Mouse (Mus musculus): ENCODE measurements around the gene Tex264. TPM values are rescaled to one million over a fixed set of nuclear protein-coding genes. Genes with fewer than 3 reads are reported as not detected.

Tex264 gene
- polyA plus RNA-seq, 1 experiment from 2014 or later, result 26.4 TPM

GRCm38 (mm10) chr9:106617496-106617895 lies 68.2 kb downstream of the Tex264 start:
- Histone ChIP-seq H3K36me3 (no peaks in the 10 kb centered on the region), H3K27ac (replicated peaks) (no peak overlapping the region), H3K27me3 (ENCODE audit: low read depth, poor library complexity, severe bottlenecking) (no peaks in the 10 kb centered on the region), H3K9me3 (replicated peaks) (peaks cover 8% of the 10 kb centered on the region; the same call in 1 of the 2 replicates), H3K4me3 (no peak overlapping the region), H3K4me1 (peaks cover 6% of the 10 kb centered on the region; the same call in 1 of the 2 replicates)
- 88% methylated on average over 3 of the region's 3 CpGs for WGBS
- DNase-seq (ENCODE audit: low spot score), result no peak

GRCm38 (mm10) chr9:106616306-106616705 lies 69.4 kb downstream of the Tex264 start:
- Histone ChIP-seq H3K27ac (replicated peaks) (no peak overlapping the region), H3K27me3 (ENCODE audit: low read depth, poor library complexity, severe bottlenecking) (no peaks in the 10 kb centered on the region), H3K36me3 (no peaks in the 10 kb centered on the region), H3K4me3 (no peak overlapping the region), H3K4me1 (peaks cover 6% of the 10 kb centered on the region; the same call in 1 of the 2 replicates), H3K9me3 (replicated peaks) (peaks cover 8% of the 10 kb centered on the region; the same call in 1 of the 2 replicates)
- whole genome bisulfite sequencing, result 89% methylated on average over 9 of the region's 9 CpGs
- DNase-seq (ENCODE audit: low spot score), result no peak

GRCm38 (mm10) chr9:106614616-106615015 lies 71.1 kb downstream of the Tex264 start:
- DNase-seq (ENCODE audit: low spot score), result no peak
- Histone ChIP-seq H3K9me3 (replicated peaks) (peaks cover 6% of the 10 kb centered on the region; the same call in 1 of the 2 replicates), H3K27me3 (ENCODE audit: low read depth, poor library complexity, severe bottlenecking) (no peaks in the 10 kb centered on the region), H3K4me1 (peaks cover 6% of the 10 kb centered on the region; the same call in 1 of the 2 replicates), H3K36me3 (no peaks in the 10 kb centered on the region), H3K27ac (replicated peaks) (no peak overlapping the region), H3K4me3 (no peak overlapping the region)
- WGBS, result 53% methylated on average over 3 of the region's 3 CpGs

GRCm38 (mm10) chr9:106613951-106614350 lies 71.8 kb downstream of the Tex264 start:
- H3K36me3 ChIP-seq, result no peaks in the 10 kb centered on the region
- H3K27ac ChIP-seq (replicated peaks), result no peak overlapping the region
- H3K4me1 ChIP-seq, result peaks cover 6% of the 10 kb centered on the region; the same call in 1 of the 2 replicates
- H3K27me3 ChIP-seq (ENCODE audit: low read depth, poor library complexity, severe bottlenecking), result no peaks in the 10 kb centered on the region
- WGBS, result 68% methylated on average over 2 of the region's 2 CpGs
- no peaks in the 10 kb centered on the region for H3K9me3 ChIP-seq (replicated peaks)
- H3K4me3 ChIP-seq, result no peak overlapping the region
- no peak for DNase-seq (ENCODE audit: low spot score)

- 88% methylated on average over 4 of the region's 4 CpGs for WGBS
These were observed 75.0 kb downstream of the Tex264 start for GRCm38 (mm10) chr9:106610727-106611126.

More at GRCm38 (mm10) chr9:106610727-106611126, 75.0 kb downstream of the Tex264 start:
- no peaks in the 10 kb centered on the region for H3K27me3 ChIP-seq (ENCODE audit: low read depth, poor library complexity, severe bottlenecking)
- no peak overlapping the region for H3K4me3 ChIP-seq
- H3K36me3 ChIP-seq, result no peaks in the 10 kb centered on the region
- DNase-seq (ENCODE audit: low spot score), result no peak
- peaks cover 6% of the 10 kb centered on the region; the same call in 1 of the 2 replicates for H3K4me1 ChIP-seq
- H3K27ac ChIP-seq (replicated peaks), result no peak overlapping the region
- no peaks in the 10 kb centered on the region for H3K9me3 ChIP-seq (replicated peaks)

Other genes with a start within 250 kb of the Tex264 start
- 39.3 and 42.6 TPM in 2 replicates for gene Acy1, start 247.6 kb downstream of the Tex264 start, polyA plus RNA-seq (2016; fragmentation: Nextera tagmentation; extraction: Ambion mirVana)
- 5.2 TPM in 2 replicates for gene Abhd14b, start 238.5 kb downstream of the Tex264 start, polyA plus RNA-seq (2016; fragmentation: Nextera tagmentation; extraction: Ambion mirVana)
- gene Abhd14a, start 238.2 kb downstream of the Tex264 start, polyA plus RNA-seq (2016; fragmentation: Nextera tagmentation; extraction: Ambion mirVana), result 37.7 TPM in 2 replicates
- gene Pcbp4, start 232.6 kb downstream of the Tex264 start, polyA plus RNA-seq (2016; fragmentation: Nextera tagmentation; extraction: Ambion mirVana), result 385 and 386 TPM in 2 replicates
- gene Gpr62, start 220.0 kb downstream of the Tex264 start, polyA plus RNA-seq (2016; fragmentation: Nextera tagmentation; extraction: Ambion mirVana), result 0.11 and 0.15 TPM in 2 replicates
- 69.9 and 74.9 TPM in 2 replicates for gene Rrp9, start 210.0 kb downstream of the Tex264 start, polyA plus RNA-seq (2016; fragmentation: Nextera tagmentation; extraction: Ambion mirVana)
- gene Parp3, start 209.0 kb downstream of the Tex264 start, polyA plus RNA-seq (2016; fragmentation: Nextera tagmentation; extraction: Ambion mirVana), result 1.9 and 2.7 TPM in 2 replicates
- not detected in 2 replicates for gene Iqcf1, start 186.0 kb downstream of the Tex264 start, polyA plus RNA-seq (2016; fragmentation: Nextera tagmentation; extraction: Ambion mirVana)
- 0.27 TPM in 1 of 2 replicates, not detected in the other for gene Iqcf5, start 171.4 kb downstream of the Tex264 start, polyA plus RNA-seq (2016; fragmentation: Nextera tagmentation; extraction: Ambion mirVana)
- gene Iqcf3, start 124.3 kb downstream of the Tex264 start, polyA plus RNA-seq (2016; fragmentation: Nextera tagmentation; extraction: Ambion mirVana), result not detected in 2 replicates
- gene Iqcf4, start 114.9 kb downstream of the Tex264 start, polyA plus RNA-seq (2016; fragmentation: Nextera tagmentation; extraction: Ambion mirVana), result not detected in 2 replicates
- not detected in 2 replicates for gene Iqcf6, start 59.3 kb downstream of the Tex264 start, polyA plus RNA-seq (2016; fragmentation: Nextera tagmentation; extraction: Ambion mirVana)
- 11.8 and 18.9 TPM in 2 replicates for gene Grm2, start 29.8 kb downstream of the Tex264 start, polyA plus RNA-seq (2016; fragmentation: Nextera tagmentation; extraction: Ambion mirVana)
- 8.0 and 9.0 TPM in 2 replicates for gene Rad54l2, start 103.3 kb upstream of the Tex264 start, polyA plus RNA-seq (2016; fragmentation: Nextera tagmentation; extraction: Ambion mirVana)
- gene Dcaf1, start 135.9 kb upstream of the Tex264 start, polyA plus RNA-seq (2016; fragmentation: Nextera tagmentation; extraction: Ambion mirVana), result 33.6 and 35.7 TPM in 2 replicates
- gene Rbm15b, start 201.5 kb upstream of the Tex264 start, polyA plus RNA-seq (2016; fragmentation: Nextera tagmentation; extraction: Ambion mirVana), result 15.0 and 15.5 TPM in 2 replicates
- gene Manf, start 206.1 kb upstream of the Tex264 start, polyA plus RNA-seq (2016; fragmentation: Nextera tagmentation; extraction: Ambion mirVana), result 231 and 297 TPM in 2 replicates

Data from midbrain, embryonic 10.5 days (tissue).